Mouse (Mus musculus) heart, postnatal 4 days (tissue): ENCODE measurements at regions not wholly inside any gene's neighbourhood (a gene's known extent, or its start where the extent isn't known, plus 50 kb on each side); places are given as distances from the start of the nearest gene placed in this dataset.
A peak's percentile ranks its signal among the peaks of the same experiment; 100 is the strongest.

ENCODE experiments used
- DNase-seq: peaks from one replicate; pipeline ENCODE4 v3.0.0; 2021

DNA sequence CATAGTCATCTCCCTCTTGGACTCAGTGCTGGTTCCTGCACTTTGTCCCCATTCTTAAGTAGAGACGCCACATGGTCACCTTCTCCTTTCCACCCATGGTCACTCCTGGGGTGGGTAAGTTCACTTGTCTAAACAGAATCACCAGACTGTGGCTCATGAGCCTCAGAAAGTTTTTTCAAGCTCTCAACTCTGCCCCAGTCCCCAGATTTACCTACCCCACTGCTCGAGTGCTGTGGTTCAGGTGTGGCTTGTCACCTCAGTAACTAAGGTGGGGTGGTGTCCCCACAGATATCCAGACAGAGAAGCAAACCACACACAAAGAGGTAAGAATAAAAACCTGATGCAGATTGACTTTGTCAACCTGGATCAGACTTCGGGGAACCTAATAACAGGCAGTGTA, 87.6 kb downstream of the Rpl10-ps3 start:
- no peak for DNase-seq

DNA sequence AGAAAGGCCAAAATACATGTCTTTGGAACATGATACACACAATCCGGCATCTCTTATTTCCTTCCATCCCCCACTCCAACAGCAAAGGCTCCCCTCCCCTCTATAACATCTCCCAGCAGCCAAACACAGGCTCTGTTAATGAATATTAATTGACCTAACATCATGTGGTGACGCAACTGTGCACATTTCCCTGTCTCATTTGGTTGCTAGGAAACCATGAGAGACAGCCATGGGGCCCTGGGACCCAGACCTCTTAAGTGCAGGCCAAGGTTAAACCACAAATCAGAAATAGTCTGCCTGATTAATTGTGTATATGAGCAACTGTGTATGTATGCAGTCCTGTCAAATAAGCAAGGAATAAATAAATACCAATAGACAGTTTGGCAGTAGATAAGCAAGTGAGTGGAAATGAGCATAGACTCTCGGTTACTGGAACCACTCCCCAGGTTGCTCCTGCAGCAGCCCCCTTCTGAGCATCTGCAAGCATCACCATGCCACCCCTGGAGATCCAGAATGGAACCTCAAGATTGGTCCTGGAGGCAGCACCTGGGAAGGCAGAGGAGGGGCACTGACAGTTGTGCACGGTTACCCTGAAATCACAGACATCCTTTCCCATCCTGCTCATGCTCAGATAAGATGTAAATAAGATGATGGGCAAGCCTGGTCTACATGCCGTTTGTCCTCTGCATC, 99.6 kb downstream of the Rpl10-ps3 start:
- DNase-seq: no peak

DNA sequence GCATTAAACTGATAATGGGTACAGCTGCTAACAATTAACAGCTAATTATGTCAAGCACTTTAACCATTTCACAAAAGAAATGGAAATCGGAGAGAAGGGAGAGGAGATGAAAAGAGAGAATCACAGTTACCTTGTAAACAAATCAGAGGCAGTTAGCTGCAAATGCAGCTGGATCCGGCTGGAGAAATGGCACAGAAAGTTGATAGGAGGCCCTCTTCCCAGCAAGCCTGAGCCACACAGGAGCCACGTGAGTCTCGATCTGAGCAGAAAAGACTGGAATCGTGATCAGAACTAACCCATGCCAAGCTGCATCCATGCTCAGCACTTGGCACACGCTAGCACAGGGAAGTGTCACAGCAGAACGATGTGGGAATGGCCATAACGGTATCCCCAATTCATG, 103.8 kb downstream of the Rpl10-ps3 start:
- DNase-seq: no peak

DNA sequence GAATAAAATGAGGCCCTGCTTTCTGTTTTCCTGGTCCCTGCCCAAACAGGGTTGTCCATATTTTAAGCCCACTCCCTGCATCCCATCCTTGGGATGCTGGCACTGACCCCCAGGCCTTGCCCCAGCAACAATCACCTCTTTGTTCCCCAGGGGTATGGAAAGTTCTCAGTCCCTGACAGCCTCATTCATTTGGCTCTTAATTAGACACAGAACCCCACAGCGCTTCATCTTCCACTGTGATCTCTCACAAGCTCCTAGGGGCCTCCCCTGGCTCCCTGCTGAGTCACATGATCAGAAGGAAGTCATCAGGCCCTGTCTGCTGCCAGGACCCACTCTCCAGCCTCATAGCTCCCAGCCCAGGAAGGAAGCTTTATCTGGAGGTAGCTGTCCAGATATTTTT, 108.9 kb downstream of the Rpl10-ps3 start:
- peak; percentile 5 for DNase-seq

DNA sequence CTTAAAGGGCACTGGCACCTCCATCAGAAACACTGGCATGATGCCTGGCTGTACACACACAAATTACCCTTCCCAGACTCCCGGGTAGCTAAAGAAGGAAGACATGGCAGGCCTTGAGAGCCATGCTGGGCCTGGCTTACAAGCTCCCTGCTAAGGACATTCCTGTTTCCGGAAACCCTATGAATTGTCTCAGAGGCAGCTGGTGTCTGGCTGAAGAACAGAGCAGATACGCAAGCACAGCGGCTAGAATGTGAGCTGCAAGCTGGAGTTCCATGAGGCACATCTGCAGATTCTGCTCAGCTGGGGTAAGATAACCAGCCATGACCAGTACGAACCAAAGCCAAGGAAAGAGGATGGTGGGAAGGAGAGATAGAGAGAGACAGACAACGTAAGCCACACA, 110.1 kb downstream of the Rpl10-ps3 start:
- DNase-seq: peak; percentile 7

DNA sequence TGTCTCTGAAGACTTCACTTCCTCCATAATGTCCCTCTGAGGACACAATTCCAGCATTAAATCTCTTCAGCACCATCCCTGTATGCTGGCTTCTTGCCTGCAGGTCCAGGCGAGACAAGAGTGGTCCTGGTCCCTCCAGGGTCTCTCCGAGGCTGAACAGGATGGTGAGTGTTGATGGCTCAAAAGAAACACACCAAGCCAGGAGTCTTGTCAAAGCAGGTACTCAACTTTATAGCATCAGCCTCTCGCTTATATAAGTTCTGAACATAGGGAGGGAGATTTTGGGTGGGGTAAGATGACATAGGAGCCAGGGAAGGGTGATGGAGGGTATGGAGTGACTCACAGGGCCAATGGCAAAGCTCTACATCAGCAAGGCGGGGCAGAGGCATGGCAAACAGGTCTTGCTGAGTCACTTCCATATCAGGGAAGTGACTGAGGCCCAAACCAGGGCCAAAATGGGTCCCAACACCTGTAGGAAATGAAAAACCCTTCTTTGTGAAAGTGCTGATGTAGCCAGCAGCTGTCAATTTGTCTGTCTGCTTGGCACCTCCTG, 111.7 kb downstream of the Rpl10-ps3 start:
- no peak for DNase-seq

DNA sequence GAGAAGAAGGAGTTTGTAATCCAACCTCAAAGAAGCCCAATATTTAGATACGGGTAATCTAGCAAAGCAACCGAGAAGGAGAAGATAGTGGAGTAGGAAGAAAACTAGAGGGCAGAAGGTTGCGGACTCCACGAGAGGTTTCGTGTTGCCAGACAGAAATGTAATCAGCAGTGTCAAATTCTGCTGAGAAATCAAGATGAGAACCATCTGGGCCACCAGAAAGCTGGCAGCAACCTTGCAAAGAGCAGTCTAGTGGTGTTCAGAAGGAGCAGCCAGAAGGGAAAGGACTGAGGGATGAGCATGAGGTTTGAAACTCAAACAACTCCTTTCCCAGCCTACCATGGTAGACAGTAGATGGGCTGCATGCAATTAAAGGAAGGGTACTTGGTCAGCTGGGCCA, 134.3 kb downstream of the Rpl10-ps3 start:
- no peak for DNase-seq

DNA sequence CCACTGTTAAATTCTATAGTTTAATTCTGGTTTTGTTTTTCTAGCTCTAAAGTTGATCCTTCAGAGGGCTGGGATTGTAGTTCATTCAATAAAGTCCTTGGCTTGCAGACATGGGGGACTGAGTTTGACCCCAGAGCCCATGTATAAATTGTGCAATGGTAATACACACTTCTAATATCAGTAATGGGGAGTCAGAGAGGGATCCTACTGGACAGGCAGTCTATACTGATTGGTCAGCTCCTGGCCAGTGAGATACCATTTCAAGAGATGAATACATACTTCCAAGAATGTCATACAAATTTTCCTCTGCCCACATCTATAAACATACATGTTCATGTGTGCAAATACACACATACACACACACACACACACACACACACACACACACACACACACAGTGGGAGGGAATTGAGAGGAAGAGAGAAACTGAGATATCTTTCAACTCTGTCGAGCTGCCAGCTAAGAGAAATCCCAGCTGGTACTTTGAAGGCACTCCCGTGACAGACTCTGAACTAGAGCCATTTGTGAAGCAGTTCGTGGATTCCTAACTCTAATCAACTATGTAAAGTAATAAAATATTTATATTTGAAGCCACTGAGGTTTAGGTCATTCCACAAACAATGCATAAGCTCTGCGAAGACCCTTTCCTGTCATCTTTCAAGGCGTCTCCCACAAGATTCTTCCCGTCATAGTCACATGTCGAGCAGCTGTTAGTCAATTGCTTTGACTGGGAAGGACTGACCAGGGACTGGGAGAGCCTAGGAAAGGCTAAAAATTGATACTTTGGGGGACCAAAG, 145.1 kb downstream of the Rpl10-ps3 start:
- peak; percentile 9 for DNase-seq

DNA sequence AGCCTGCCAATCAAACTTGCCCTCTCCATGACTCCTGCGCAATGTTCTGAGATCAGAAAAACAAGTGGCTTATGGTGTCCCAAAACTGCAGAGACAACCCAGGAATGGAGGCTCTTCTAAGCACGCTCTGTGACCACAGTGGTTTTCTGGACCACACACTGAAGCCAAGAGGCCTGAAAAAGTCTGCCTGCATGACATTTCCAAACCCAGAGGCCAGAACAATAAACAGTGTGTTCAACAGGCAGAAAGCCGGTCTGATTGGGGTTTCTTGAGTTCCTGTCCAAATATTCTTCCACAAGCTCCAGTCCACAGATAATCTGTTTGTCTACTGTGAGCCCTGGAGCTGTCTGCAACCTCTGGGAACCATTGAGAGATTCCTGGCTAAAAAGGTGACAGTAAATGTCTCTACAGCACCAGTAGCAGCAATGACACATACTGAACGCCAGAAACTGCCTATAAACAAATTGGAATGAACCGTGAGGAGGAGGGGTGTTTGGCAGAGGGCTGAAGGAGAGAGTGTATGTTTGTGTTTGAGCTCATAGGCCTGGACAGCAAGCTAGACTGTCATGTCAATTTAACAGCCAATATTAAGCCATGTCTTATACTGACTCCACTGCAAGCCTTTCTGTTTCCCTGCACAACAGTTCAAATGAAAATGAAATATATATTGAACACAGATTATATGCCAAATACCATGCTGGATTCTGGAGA, 152.2 kb downstream of the Rpl10-ps3 start:
- peak; percentile 9 for DNase-seq

DNA sequence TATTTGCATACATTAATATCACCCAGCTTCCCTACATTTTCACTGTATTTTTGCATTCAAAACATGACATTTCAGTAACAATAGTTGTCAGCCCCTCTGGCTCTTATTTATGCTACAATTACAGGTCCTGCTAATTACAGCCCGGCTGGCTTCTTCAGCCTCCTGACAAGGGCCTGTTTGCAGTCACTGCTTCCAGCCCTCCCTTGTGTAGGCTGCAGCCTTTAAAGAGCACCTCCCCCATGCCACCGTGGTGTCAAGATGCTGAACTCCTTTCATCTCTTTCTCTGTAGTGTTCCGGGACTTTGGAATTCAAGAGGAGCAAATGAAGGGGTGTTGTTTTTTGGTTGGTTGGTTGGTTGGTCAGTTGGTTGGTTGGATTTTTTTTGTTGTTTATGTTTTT, 153.6 kb downstream of the Rpl10-ps3 start:
- no peak for DNase-seq

DNA sequence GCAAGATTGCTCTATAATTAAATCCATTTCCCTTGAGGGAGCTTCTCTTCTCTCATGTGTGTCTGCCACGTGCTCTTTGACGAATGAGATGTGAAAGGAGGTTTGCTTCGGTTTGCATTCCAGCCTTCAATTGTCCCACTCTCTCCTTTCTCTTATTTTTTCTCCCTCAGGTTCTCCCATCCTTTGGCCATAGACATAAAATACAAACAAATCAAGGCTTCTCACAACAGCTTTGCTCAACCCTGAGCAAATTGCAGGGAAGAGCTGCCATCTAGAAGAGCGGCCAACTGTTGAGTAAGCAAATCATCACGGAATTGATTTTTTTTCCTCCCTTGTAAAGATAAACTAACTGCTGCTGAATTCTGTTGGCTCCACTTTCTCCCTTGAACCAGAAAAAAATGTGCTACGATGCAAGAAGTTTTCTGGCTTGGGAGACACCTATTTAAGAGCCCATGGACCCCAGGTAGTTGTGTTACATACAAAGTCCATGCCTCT, 156.1 kb downstream of the Rpl10-ps3 start:
- no peak for DNase-seq

DNA sequence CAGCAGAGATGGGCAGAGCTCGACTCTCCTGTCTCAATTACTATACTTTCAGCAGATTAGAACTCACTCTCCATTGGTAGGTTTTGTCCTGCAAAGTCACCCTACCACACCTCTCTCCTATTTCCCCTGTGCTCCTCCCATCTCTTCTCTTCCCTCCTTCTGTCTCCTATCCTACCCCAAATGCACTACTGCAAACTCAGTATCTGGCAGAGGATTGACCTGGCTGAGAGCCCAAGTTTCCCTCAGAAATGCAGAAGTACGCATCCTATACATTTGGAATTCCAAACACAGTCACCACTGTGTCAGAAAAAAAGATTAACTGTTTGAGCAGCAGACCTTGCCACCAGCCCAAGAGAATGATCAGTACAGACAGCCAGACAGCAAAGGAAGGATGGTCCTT, 163.4 kb downstream of the Rpl10-ps3 start:
- DNase-seq: no peak

DNA sequence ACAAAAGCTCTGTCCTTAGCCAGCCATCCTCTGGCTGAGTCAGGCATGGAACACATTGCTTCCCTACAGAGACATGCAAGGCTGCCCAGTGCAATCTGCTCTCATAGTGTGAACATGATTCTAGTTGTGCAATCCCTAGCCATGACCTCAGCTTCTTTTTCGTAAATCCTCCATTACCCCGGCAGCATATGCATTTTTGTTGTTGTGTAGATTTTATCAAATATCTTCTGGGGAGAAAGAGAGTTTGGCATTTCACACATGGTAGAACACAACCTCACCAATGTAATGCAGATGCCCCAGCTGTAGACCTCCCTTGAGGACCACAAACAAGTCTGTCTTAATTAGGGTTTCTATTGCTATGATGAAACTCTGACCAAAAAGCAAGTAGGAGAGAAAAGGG, 168.6 kb downstream of the Rpl10-ps3 start:
- no peak for DNase-seq

DNA sequence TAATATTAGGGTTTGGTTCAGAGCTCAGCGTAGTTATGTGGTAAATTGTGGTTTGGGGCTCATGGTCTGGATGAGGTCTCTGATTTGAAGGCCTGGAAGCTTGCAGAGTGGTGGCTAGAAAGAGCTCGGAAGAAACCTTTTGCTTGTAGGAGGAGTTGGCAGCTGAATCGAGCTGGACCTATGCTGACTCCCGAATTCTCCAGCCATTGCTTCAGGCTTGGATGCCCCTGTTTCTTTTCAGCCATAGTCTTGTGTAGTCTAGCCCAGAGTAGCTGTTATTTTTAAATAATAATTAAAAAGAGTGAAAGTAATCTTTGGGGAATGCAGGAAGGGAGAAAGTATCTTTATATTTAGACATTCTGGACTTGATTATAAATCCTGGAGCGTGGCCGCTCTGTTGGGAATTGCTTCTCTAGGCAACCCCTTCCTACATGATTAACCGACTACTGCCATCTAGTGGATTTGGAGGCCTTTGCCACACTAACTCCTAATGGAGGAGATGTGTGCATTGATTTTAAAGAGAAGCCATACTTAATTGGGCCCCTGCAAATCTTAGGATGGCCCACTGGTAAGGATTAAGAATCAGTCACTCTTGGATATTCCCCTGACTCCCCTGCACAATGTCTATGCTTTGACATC, 172.8 kb downstream of the Rpl10-ps3 start:
- DNase-seq: peak; percentile 79

DNA sequence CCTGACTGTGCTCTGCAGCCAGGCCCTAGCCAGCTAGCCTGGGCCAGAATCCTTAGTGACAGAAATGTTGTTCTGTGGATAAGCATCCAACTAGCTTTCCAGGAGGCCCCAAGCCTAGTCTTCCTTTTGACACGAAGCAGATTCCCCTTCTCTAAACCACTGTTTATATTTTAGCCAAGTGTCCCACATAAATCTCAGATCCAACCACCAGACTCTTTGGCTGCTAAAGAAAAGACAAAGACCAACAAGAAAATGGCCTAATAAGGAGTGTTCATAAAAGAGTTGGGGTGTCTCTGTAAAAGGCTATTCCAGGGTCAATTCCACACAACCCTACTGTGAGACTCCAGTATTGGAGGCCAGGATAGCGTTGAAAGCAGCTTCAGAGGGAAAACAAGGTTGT, 173.6 kb downstream of the Rpl10-ps3 start:
- DNase-seq: no peak

DNA sequence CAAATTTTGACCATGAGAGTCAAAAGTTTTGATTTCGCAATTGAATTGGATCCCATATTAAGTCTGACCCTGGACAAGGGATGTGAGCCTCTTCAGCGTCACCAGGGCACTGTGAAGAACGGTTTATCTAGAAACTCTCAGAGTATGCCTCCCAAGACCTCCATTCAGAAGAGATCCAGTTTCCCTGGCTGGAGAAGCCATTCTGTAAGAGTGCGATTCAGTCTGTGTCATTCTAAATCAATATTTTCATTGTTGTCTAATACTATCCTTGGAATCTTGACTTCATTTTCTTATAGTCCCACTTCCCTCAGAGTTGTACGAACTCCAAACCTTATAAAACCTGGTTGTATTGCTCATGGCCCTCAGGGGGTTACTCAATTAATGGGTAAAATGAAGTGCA, 174.1 kb downstream of the Rpl10-ps3 start:
- no peak for DNase-seq

DNA sequence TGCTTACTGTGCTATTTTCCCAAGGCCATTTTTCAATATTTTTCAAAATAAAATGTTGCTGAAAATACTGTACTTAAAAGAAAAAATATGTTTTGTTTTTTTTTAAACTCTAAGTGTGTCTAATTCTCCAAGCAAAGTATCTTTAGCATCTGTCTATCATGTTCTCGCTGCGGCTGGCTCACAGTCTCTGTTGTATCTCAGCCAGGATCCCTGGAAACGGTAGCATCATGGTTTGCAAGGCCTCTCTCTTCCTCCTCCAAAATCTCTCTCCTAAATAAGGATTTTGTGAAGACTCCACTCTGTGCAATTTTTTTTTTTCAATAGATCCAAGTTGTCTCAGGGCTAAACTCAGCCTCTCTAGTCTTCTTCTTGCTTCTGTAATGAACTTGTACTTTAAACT, 190.2 kb downstream of the Rpl10-ps3 start:
- no peak for DNase-seq

DNA sequence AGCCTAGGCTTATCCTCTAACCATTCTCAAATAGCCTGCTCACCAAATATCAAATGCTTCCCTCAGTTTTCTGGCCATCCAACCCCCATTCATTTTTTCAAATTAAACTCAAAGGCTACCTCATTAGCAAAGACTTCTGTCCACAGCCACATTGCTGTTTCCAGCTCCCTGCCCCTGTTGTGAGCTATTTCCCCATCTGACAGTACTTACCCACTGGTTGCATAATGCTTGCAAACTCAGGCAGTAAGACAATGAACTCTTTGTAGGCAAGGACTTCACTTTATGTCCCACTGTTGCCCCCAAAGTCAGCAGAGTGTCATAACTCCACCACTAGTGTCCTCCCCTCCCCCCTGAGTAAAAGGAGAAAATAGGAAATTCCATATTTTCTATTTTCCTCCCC, 194.7 kb downstream of the Rpl10-ps3 start:
- DNase-seq: no peak

DNA sequence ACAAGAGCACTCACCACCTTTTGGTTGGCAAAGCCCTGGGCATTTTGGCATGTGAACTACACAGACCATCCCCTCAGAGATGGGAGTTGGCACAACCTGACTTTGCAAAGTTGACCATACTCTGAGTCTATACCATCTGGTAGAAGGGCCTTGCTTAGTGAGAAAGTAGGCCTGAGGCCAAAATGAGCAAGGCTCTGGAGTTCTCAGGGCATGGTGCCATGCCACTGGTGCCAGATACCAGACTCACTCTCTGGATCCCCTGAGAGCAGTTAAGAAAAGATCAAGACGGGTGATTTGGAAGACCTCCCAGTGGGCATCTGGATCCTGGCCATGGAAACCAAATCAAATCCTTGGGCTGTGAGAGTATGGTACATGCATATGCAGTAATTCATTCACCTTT, 202.0 kb downstream of the Rpl10-ps3 start:
- DNase-seq: no peak

DNA sequence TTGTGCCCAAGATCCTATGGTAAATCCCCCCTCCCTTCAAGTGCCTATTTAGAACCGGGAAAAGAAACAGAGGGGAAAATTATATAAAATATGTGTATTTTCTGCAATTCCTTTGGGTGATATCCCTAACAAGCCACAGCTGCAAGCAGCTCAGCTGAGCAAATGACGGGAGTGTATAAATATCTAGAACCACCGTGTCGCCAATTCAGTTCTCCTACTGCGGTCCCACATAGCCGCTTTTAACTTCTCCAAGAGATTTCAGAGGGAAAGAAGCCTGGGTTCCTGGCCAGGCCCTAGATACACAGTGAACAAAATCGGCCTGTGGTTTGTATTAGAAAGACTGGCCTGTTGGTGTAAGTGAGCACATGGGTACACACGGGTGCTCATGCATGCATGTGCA, 202.7 kb downstream of the Rpl10-ps3 start:
- no peak for DNase-seq

DNA sequence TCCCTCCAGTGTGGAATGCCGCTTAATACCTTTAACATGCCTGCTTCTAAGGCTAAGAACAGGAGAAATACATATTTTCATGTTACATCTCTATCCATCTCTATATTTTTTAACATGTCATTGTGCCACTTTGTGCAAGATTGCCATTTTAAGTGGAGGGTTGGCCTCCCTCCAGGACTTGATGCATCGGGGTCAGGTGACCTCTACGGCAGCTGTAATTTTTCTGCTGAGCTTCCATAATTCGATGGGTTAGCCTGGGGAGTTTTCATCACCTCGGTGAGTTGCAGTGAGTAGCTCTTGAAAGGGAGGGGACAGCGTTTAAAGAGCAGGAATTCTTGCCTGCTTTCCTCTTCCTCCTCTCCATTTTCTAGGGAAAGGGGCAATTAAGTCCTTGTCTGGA, 203.6 kb downstream of the Rpl10-ps3 start:
- no peak for DNase-seq

DNA sequence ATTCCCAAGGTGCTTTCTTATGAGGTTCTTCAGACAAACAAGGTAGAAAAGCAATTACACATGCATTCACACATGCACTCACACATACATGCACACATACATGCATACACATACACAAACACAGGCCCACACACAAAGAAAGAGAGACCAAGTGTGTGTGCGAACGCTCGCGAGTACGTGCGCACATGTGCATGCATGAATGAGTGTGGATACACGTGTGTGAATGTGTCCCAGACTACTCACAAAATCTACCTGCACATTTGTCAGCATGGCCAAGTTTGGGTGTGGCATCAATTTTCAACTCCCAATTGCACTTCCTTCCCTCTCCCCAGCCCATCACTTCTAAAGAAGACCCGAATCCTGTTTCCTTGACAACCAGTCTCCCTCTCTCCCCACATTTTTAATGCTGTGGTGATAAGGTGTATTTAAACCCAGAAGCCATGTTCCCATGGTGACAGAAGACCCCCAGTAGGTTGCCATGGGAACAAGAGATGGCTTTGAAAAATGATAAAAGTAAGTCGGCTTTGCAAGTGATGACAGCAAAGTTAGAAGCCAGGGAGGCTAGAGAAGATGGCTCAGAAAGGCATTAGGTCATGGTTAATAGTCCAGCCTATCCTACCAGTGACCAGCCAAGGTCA, 206.3 kb downstream of the Rpl10-ps3 start:
- no peak for DNase-seq
